Mouse (Mus musculus) spleen, postnatal 0 days (tissue): Measurements from ENCODE around the gene Rarres2. TPM values are rescaled to one million over a fixed set of nuclear protein-coding genes. Genes with fewer than 3 reads are reported as not detected.

Experiments
- polyA plus RNA-seq: library from polyadenylated mRNA; unstranded; fragments of >200 nt; fragmentation: Nextera tagmentation; extraction: Ambion mirVana; gene quantifications from 2 replicates; pipeline ENCODE4 v1.2.1, GENCODE M21; 2015

Gene Rarres2
- 66.3 and 92.8 TPM in 2 replicates for polyA plus RNA-seq

GRCm38 (mm10) chr6:48572572-48573061 is at the start of gene Rarres2:
Gene Rarres2, minus strand, starts transcription at chr6:48572789.

GRCm38 (mm10) chr6:48601271-48602079 is 28.9 kb upstream of the Rarres2 start, which contains the start of gene Zfp775:
Gene Zfp775, plus strand, starts transcription at chr6:48602063.

GRCm38 (mm10) chr6:48593158-48594042 is 20.8 kb upstream of the Rarres2 start, which contains the start of the genes Repin1 and Gm44965:
Gene Repin1, plus strand, starts transcription at chr6:48593883.
Gene Gm44965, plus strand, starts transcription at chr6:48593941.

DNA sequence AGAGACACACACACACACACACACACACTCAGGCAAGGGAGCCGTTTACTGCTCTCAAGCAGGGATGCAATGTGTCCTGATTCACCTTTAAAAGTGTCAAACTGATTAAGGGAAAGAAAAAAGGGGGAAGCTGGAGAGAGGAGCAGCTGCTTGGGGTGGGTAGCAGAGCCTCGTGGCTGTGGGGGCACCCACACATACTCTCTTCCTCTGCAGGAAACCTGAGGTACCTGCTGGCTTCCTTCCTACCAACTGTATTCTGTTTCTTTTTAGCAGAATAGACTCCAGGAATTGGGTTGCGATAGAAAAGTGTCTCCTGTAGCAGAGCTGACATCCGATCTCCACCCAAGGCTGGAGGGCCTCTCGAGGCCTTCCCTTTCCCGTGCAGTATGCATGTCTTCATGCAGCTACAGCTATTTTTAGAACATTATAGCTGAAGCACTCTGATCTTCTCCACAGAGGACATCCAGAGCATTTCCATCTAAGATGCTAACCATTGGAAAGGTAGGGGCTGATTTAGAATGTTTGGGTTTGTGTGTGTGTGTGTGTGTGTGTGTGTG is 16.7 kb upstream of the Rarres2 start, which contains the start of gene Gm45021:
TSS of gene Gm45021 (plus strand) at position 417 of the 557 bp plus-strand sequence.

GRCm38 (mm10) chr6:48554280-48555103 is 18.1 kb downstream of the Rarres2 start, which contains the start of gene Lrrc61:
Gene Lrrc61, plus strand, starts transcription at chr6:48554796.

GRCm38 (mm10) chr6:48537105-48537954 is 35.3 kb downstream of the Rarres2 start, which contains the start of gene Atp6v0e2:
Gene Atp6v0e2, plus strand, starts transcription at chr6:48537615.

Other genes with a start within 250 kb of the Rarres2 start
- gene Krba1, start 177.2 kb downstream of the Rarres2 start, polyA plus RNA-seq = 3.1 and 4.4 TPM in 2 replicates
- 6.0 and 9.4 TPM in 2 replicates for gene Zfp467, start 127.0 kb downstream of the Rarres2 start, polyA plus RNA-seq
- 0.05 and 0.16 TPM in 2 replicates for gene Sspo, start 124.6 kb downstream of the Rarres2 start, polyA plus RNA-seq
- gene Atp6v0e2, start 35.2 kb downstream of the Rarres2 start, polyA plus RNA-seq = 2.2 and 3.2 TPM in 2 replicates
- gene Lrrc61, start 18.0 kb downstream of the Rarres2 start, polyA plus RNA-seq = 2.6 and 3.2 TPM in 2 replicates
- gene Gm45021, start 16.8 kb upstream of the Rarres2 start, polyA plus RNA-seq = not detected in 2 replicates
- gene Repin1, start 21.1 kb upstream of the Rarres2 start, polyA plus RNA-seq = 5.5 and 7.3 TPM in 2 replicates
- gene Gm44965, start 21.2 kb upstream of the Rarres2 start, polyA plus RNA-seq = not detected in 2 replicates
- gene Zfp775, start 29.3 kb upstream of the Rarres2 start, polyA plus RNA-seq = 1.1 and 2.1 TPM in 2 replicates
- gene AI854703, start 54.0 kb upstream of the Rarres2 start, polyA plus RNA-seq = 0.29 and 0.47 TPM in 2 replicates
- 2.2 and 3.3 TPM in 2 replicates for gene Gimap8, start 74.4 kb upstream of the Rarres2 start, polyA plus RNA-seq
- gene Gimap9, start 103.3 kb upstream of the Rarres2 start, polyA plus RNA-seq = 10.8 and 13.3 TPM in 2 replicates
- 19.4 and 27.0 TPM in 2 replicates for gene Gimap4, start 111.8 kb upstream of the Rarres2 start, polyA plus RNA-seq
- gene Gimap6, start 135.4 kb upstream of the Rarres2 start, polyA plus RNA-seq = 20.1 and 29.3 TPM in 2 replicates
- 0.32 and 1.7 TPM in 2 replicates for gene Gm28053, start 145.8 kb upstream of the Rarres2 start, polyA plus RNA-seq
- gene Gimap7, start 145.8 kb upstream of the Rarres2 start, polyA plus RNA-seq = 0.99 and 1.6 TPM in 2 replicates
- 18.4 and 28.7 TPM in 2 replicates for gene Gimap1, start 166.3 kb upstream of the Rarres2 start, polyA plus RNA-seq
- gene Gimap5, start 173.4 kb upstream of the Rarres2 start, polyA plus RNA-seq = 17.8 and 24.8 TPM in 2 replicates
- 1.6 and 2.8 TPM in 2 replicates for gene Gimap3, start 198.1 kb upstream of the Rarres2 start, polyA plus RNA-seq